Mouse (Mus musculus) lung, embryonic 16.5 days (tissue): ENCODE measurements around the gene Mamld1. TPM values are rescaled to one million over a fixed set of nuclear protein-coding genes. Genes with fewer than 3 reads are reported as not detected.
A peak's percentile ranks its signal among the peaks of the same experiment; 100 is the strongest.

ENCODE experiments used
- ATAC-seq: fragments of 200-750 bp; cut with Nextera tagmentation; 2 replicates; pipeline ENCODE4 v1.8.0; 2017; ENCODE audit warnings: low read depth, mild to moderate bottlenecking, moderate library complexity
- H3K27ac ChIP-seq: fragments of 300-500 bp; sonication (generic); 2 replicates; pipeline ENCODE4 v1.5.1; 2014; ENCODE audit warnings: mild to moderate bottlenecking, control low read depth, low read length
- H3K27me3 ChIP-seq: fragments of 300-500 bp; sonication (generic); 2 replicates; pipeline ENCODE4 v1.6.1; 2014; ENCODE audit warnings: low read depth, low read length, mixed read lengths; ENCODE audit not compliant: control insufficient read depth, insufficient read depth
- H3K36me3 ChIP-seq: fragments of 300-500 bp; sonication (generic); 2 replicates; pipeline ENCODE4 v1.6.1; 2014; ENCODE audit warnings: low read length; ENCODE audit not compliant: control insufficient read depth, insufficient read depth
- H3K4me1 ChIP-seq: fragments of 300-500 bp; sonication (generic); replicated peaks from 2 replicates; pipeline ENCODE4 v1.6.1; 2014; ENCODE audit warnings: low read length, mixed read lengths; ENCODE audit not compliant: control insufficient read depth, insufficient read depth
- H3K4me2 ChIP-seq: fragments of 300-500 bp; sonication (generic); 2 replicates; pipeline ENCODE4 v1.6.1; 2014; ENCODE audit warnings: low read depth, low read length, control low read depth
- H3K4me3 ChIP-seq: fragments of 300-500 bp; sonication (generic); 2 replicates; pipeline ENCODE4 v1.5.1; 2014; ENCODE audit warnings: mild to moderate bottlenecking, low read length, control low read depth
- H3K9ac ChIP-seq: fragments of 300-500 bp; sonication (generic); 2 replicates; pipeline ENCODE4 v1.6.1; 2014; ENCODE audit warnings: low read length, control low read depth
- H3K9me3 ChIP-seq: fragments of 300-500 bp; sonication (generic); 2 replicates; pipeline ENCODE4 v1.6.1; 2016; ENCODE audit warnings: low read length; ENCODE audit not compliant: control insufficient read depth
- WGBS: fragments of 180-500 bp; shearing (Covaris S2); extraction: QIAGEN DNeasy Blood & Tissue Kit; methylation state at CpG from one replicate; pipeline ENCODE4 v1.1.7; 2014; 5-methylcytosine and 5-hydroxymethylcytosine counted together
- polyA plus RNA-seq: library from polyadenylated mRNA; unstranded; fragments of >200 nt; fragmentation: Nextera tagmentation; extraction: Ambion mirVana; gene quantifications from 2 replicates; pipeline ENCODE4 v1.2.1, GENCODE M21; 2015

Mamld1 gene
- polyA plus RNA-seq, 1 experiment from 2014 or later, result 4.4 TPM

DNA sequence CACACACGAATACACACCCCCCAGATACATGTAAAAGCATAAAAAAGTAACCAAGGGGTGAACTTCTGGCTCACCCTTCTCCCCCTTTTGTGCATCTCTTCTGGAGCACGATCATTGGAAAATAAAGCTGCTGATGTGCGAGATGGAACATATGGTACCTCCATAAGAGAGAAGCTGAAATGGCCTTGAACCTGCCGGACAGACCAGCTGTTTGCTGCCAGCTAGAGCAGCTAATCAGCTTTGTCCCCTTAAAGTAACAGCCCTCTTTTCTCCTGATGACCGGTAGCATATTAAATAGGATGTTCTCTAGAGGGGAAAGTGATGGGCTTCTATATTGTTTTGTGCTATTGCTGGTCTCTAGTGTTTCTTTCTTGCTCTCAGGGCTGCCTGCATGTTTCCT lies 3.2 kb downstream of the Mamld1 start:
- H3K4me2 ChIP-seq, result no peak overlapping the region
- WGBS, result 40% methylated on average over 5 of the region's 5 CpGs

DNA sequence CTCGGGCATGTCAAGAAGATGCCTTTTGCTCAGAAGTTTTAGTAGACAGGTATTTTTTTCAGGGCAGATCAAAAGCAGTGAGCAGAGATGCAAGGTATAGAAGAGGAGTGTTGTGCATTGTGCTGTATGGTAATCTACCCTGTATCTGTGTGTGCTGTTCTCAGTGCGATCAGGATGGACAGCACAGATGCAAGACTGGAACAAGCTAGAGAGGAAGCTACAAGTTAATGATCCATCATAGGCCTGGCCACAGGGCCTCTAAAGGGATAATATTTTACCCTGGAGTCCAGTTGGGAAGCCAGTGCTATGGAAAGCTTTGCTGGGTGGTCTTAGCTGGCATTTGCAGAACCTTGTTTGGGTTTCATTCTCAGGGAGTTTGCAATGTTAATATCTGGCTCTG lies 6.9 kb downstream of the Mamld1 start:
- Histone ChIP-seq H3K36me3 (no peaks in the 10 kb centered on the region), H3K27me3 (no peaks in the 10 kb centered on the region; the same call in 1 of the 2 replicates), H3K9ac (no peak overlapping the region), H3K4me2 (no peak overlapping the region), H3K4me1 (peaks cover 5% of the 10 kb centered on the region; the same call in 1 of the 2 replicates), H3K4me3 (no peak overlapping the region), H3K9me3 (no peaks in the 10 kb centered on the region), H3K27ac (no peak overlapping the region)
- 83% methylated on average over 2 of the region's 2 CpGs for WGBS
- ATAC-seq, result no peak

More for the DNA sequence above, 3.2 kb downstream of the Mamld1 start:
- no peak overlapping the region for H3K27ac ChIP-seq
- ATAC-seq, result no peak
- H3K4me1 ChIP-seq, result peaks cover 5% of the 10 kb centered on the region; the same call in 1 of the 2 replicates
- no peaks in the 10 kb centered on the region for H3K9me3 ChIP-seq
- no peak overlapping the region for H3K4me3 ChIP-seq
- H3K27me3 ChIP-seq, result no peaks in the 10 kb centered on the region; the same call in 1 of the 2 replicates
- no peak overlapping the region for H3K9ac ChIP-seq
- no peaks in the 10 kb centered on the region for H3K36me3 ChIP-seq

DNA sequence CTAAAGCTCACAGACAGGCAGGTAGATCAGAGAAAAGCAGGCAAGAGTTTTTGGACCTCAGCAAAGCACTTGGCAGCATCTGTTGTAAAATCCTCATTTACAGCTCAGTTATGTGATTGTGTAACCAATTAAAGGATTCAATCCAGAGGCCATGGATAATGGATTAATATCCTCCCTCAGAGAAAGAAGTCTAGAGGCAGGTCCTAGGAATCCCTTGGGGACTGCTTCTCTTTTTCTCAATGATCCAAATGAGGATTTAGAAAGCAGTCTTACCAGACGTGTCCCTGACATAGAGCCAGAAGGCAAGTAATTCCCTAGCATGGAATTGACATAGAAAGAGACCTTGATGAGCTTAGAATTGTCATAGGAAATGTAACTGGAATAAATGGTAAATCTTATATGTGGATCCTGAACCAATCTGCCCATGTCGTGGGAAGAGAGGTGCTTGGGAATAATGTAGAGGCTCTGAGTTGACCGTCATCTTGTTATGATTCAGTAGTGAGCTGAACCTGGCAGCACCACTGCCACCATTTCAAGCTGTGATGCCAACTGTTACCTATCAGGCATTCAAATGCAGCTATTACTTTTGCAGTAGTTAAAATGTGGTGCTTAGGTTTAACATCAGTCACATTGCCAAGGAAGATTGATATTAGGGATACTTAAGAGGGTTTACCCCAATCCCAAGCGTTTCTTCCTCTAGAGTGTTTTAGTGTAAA lies 35.2 kb downstream of the Mamld1 start:
- no peaks in the 10 kb centered on the region for H3K4me1 ChIP-seq
- H3K9ac ChIP-seq, result no peak overlapping the region
- H3K36me3 ChIP-seq, result no peaks in the 10 kb centered on the region
- H3K27me3 ChIP-seq, result no peaks in the 10 kb centered on the region
- no peak overlapping the region for H3K4me3 ChIP-seq
- ATAC-seq, result no peak
- no peak overlapping the region for H3K27ac ChIP-seq
- no peak overlapping the region for H3K4me2 ChIP-seq
- WGBS, result 75% methylated on average over 4 of the region's 4 CpGs
- no peaks in the 10 kb centered on the region for H3K9me3 ChIP-seq

DNA sequence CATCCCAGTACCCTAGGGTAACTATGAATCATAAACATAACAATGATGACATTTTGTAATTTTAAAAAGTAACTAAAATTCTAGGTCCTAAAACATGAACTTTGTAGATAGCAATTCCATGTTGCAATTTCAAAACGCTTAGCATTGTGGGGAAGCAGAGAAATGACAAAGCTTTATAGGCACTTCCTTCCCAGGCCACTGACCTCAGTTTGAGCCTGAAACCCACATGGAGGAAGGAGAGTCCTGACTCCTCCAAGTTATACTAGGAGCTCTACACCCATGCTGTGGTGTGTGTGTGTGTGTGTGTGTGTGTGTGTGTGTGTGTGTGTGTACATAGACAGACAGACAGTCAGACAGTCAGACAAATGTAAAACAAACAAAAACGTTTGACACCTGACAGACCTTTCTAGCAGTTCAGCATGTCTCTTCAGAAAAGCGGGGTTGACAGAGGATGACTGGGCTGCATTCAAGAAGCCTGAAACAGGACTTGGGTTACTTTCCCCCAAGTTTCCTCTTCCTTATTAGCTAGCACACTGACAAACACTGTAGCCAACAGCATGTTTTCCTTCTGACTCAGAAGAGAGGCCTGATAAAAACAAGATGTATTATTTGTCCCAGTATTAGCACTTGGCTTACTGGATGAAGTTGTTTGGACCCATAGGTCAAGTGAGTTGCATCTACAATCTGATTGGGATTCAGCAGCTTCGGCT lies 37.5 kb downstream of the Mamld1 start:
- no peaks in the 10 kb centered on the region for H3K36me3 ChIP-seq
- no peak overlapping the region for H3K4me2 ChIP-seq
- no peak overlapping the region for H3K9ac ChIP-seq
- 60% methylated on average over 4 of the region's 4 CpGs for WGBS
- no peak overlapping the region for H3K4me3 ChIP-seq
- no peaks in the 10 kb centered on the region for H3K27me3 ChIP-seq
- no peaks in the 10 kb centered on the region for H3K4me1 ChIP-seq
- H3K27ac ChIP-seq, result no peak overlapping the region
- ATAC-seq, result no peak
- no peaks in the 10 kb centered on the region for H3K9me3 ChIP-seq

DNA sequence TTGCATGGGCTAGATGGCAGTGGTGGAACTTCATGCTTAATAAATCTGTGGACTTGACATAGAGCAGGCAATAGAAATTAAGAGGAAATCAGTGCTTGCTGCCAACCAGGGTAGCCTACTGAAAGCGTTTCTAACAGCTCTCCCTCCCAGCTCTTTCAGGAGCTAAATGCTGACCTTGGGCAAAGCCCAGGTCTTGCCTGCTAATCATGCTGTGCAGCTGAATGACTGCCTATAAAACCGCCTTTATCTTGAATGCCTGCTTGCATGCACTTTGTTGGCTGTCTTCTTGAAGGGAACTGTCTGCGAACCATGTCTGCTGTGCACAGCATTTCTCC lies 38.0 kb downstream of the Mamld1 start:
- no peaks in the 10 kb centered on the region for H3K4me1 ChIP-seq
- WGBS, result 70% methylated on average over 3 of the region's 3 CpGs

DNA sequence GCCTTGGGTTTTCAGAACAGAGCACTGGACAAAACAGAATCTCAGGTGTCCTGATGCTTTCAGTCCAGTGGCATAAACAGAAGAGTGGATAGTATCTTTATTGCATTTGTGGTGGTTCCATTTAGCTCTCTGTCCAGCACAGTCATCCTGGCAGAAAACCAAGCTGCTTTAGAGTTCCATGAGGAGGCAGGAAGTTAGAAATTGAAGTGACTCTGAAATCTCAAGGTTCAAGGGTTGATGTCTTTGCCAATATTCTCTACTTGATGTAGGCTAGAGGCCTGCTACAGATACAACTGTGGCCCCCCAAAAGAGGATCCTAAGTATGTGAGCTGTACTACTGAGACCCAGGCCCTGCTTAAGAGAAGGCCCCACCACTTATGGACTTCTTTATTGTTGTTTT lies 55.8 kb downstream of the Mamld1 start:
- Histone ChIP-seq H3K4me1 (no peaks in the 10 kb centered on the region), H3K9me3 (no peaks in the 10 kb centered on the region), H3K27ac (no peak overlapping the region), H3K36me3 (no peaks in the 10 kb centered on the region), H3K9ac (no peak overlapping the region), H3K4me3 (no peak overlapping the region), H3K27me3 (no peaks in the 10 kb centered on the region), H3K4me2 (no peak overlapping the region)
- ATAC-seq, result no peak

More for the DNA sequence above, 38.0 kb downstream of the Mamld1 start:
- H3K9me3 ChIP-seq, result no peaks in the 10 kb centered on the region
- H3K36me3 ChIP-seq, result no peaks in the 10 kb centered on the region
- no peak overlapping the region for H3K9ac ChIP-seq
- no peak for ATAC-seq
- H3K4me3 ChIP-seq, result no peak overlapping the region
- H3K4me2 ChIP-seq, result no peak overlapping the region
- H3K27me3 ChIP-seq, result no peaks in the 10 kb centered on the region
- no peak overlapping the region for H3K27ac ChIP-seq

DNA sequence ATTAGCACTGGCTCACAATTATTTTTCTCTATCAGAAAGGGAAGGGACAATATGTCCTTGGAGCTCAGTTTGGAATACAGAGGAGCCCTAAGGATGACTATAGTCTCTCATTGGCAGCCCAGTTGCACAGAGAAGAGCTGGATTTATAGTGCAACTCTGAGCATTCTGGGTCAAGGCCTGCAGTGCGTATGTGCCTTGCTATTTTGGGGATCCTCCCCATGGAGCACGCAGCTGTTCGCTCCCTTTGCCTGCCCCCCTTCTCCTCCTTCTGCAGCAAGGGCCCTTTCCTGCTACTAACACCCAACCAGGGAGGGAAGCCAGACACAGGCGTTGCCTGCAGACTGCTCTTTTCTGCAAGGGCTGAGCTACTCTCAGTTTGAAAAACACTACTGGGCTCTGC lies 56.3 kb downstream of the Mamld1 start:
- H3K36me3 ChIP-seq, result no peaks in the 10 kb centered on the region
- H3K9ac ChIP-seq, result no peak overlapping the region
- 69% methylated on average over 4 of the region's 4 CpGs for WGBS
- no peaks in the 10 kb centered on the region for H3K4me1 ChIP-seq
- H3K4me3 ChIP-seq, result no peak overlapping the region
- no peak overlapping the region for H3K4me2 ChIP-seq
- H3K9me3 ChIP-seq, result no peaks in the 10 kb centered on the region
- no peaks in the 10 kb centered on the region for H3K27me3 ChIP-seq
- ATAC-seq, result no peak
- no peak overlapping the region for H3K27ac ChIP-seq

DNA sequence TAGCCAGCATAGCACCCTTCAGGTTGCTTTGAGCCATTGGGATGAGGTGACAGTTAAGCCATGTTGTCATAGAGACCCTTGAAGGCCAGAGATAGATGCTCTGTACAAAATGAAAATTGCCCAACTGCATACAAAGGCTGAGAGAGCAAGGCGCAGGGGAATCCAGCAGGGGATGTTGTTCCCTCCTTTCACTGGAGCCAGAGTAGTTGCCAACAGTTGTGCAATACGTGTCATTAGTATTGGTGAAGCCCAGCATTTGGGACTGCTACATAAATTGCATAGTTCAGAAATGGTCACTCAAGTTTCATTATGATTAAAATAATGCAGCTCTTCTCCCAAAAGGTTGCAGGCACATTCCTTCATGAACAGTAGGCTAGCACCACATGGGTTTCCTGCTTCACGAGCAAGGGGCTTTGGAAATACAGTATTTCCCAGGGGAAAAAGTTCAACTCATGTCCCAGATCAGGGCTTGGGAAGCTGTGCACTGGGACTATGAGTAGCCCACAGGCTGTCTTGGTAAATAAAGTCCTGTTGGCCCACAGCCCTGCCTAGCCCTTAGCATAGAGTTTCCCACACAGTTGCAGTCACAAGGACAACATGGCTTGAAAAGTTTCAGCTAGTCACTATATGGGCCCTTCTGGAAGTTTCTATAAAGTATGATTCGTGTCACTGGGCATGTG lies 58.1 kb downstream of the Mamld1 start:
- Histone ChIP-seq H3K4me3 (no peak overlapping the region), H3K4me2 (no peak overlapping the region), H3K4me1 (no peaks in the 10 kb centered on the region), H3K27ac (no peak overlapping the region), H3K27me3 (no peaks in the 10 kb centered on the region), H3K9ac (no peak overlapping the region), H3K36me3 (no peaks in the 10 kb centered on the region), H3K9me3 (no peaks in the 10 kb centered on the region)
- ATAC-seq, result peak; percentile 59
- WGBS, result 61% methylated on average over 4 of the region's 4 CpGs

DNA sequence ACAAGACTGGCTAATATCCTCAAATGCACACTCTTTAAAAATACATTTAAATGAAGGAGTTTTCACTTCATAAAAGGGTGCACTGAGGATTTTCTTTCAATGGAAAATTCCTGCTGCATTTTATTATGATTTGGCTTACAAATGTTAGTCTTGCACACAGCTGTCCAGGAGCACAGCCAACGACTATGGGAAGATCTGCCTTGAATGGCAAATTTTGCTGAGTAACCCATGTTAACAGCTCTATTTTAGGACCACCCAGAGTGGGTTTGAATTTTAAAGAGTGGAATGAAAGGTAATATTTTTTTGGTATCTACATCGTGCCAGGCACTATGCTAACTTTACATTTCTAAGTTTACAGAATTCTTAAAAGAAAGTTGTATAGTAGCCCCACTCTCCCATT lies 60.3 kb downstream of the Mamld1 start:
- Histone ChIP-seq H3K27ac (no peak overlapping the region), H3K9me3 (no peaks in the 10 kb centered on the region), H3K27me3 (no peaks in the 10 kb centered on the region), H3K36me3 (no peaks in the 10 kb centered on the region), H3K4me1 (no peaks in the 10 kb centered on the region), H3K9ac (no peak overlapping the region), H3K4me3 (no peak overlapping the region), H3K4me2 (no peak overlapping the region)
- 44% methylated on average over 2 of the region's 2 CpGs for WGBS
- ATAC-seq, result no peak
